Comparison of ENCODE assay signal across 11 mouse cellular contexts in the genomic region with DNA sequence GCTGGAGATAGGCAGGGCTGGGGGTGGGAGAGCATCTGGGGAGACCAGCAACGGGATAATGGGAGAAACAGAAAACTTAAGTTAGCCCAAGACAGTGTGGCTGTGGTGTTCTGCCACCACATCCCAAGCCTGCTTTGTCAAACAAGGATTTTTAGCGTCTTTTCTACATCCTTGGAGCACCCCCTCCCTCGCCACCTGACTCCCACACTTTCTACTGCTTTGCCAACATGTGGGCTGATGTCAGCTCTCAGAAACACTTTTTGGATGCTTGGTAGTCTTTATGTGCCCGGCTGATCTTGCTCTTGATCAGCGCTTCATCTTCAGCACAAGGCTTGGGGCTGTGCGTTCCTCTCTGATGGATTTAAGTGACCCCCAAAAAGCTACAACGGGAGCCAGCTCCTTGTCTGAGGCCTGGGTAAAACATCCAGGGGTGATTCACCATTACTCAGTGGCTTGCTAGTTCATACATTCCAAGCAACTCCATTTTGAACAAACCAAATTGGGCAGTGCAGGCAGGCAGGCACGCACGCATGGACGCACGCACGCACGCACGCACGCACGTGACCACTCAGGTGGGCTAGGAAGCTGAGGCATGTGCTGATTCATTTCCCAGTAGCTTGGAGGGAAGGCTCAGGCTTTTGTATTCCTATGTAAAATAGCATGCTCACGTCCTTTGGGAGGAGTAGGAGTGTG.
DNase-seq lines count a peak whose midpoint lies in the region; ATAC-seq and TF ChIP-seq lines count a peak whose summit lies in the region.
"Had no signal": no experiment of that assay in that cellular context is flagged by ENCODE, and none has a peak within 500 bp of the region (broad histone marks: within the 10 kb centered on the region; RNA-seq: fewer than 3 reads in every experiment).

No protein-coding gene starts in this region.

- peak overlapping the region; percentile 56; the same call in 1 of the 2 replicates for H3K27ac ChIP-seq in midbrain, embryonic 12.5 days (replicated peaks)
- no peak overlapping the region; the same call in 1 of the 2 replicates for H3K27ac ChIP-seq in midbrain, postnatal 0 days (ENCODE audit: low read depth, low read length)
- H3K27ac ChIP-seq in forebrain, embryonic 13.5 days: peak overlapping the region; percentile 78
- peak overlapping the region; percentile 89 for H3K27ac ChIP-seq in left cerebral cortex, adult 2 months
- no peak overlapping the region for H3K27ac ChIP-seq in liver, embryonic 12.5 days
- H3K27ac ChIP-seq in intestine, embryonic 15.5 days: no peak overlapping the region
- H3K27ac ChIP-seq: liver, embryonic 13.5 days had no signal

- WGBS in midbrain, embryonic 12.5 days: 80% methylated on average over 17 of the region's 17 CpGs
- WGBS in midbrain, postnatal 0 days: 72% methylated on average over 17 of the region's 17 CpGs
- WGBS in forebrain, embryonic 13.5 days: 69% methylated on average over 17 of the region's 17 CpGs
- WGBS in liver, embryonic 12.5 days (ENCODE audit: insufficient replicate concordance): 76% methylated on average over 17 of the region's 17 CpGs
- WGBS in intestine, embryonic 15.5 days: 89% methylated on average over 17 of the region's 17 CpGs

- H3K9me3 ChIP-seq in midbrain, embryonic 12.5 days: no peaks in the 10 kb centered on the region
- H3K9me3 ChIP-seq in midbrain, postnatal 0 days (ENCODE audit: low read length): no peaks in the 10 kb centered on the region
- no peaks in the 10 kb centered on the region for H3K9me3 ChIP-seq in forebrain, embryonic 13.5 days (replicated peaks)
- no peaks in the 10 kb centered on the region for H3K9me3 ChIP-seq in liver, embryonic 12.5 days (replicated peaks)
- H3K9me3 ChIP-seq in intestine, embryonic 15.5 days: no peaks in the 10 kb centered on the region
- H3K9me3 ChIP-seq: liver, embryonic 13.5 days had no signal

- no peak for TF ChIP-seq CTCF in midbrain, postnatal 0 days (IDR thresholded peaks at IDR 0.05)
- no peak for TF ChIP-seq CTCF in left cerebral cortex, adult 2 months (IDR thresholded peaks at IDR 0.05)

- no peaks in the 10 kb centered on the region for H3K27me3 ChIP-seq in midbrain, embryonic 12.5 days
- no peaks in the 10 kb centered on the region for H3K27me3 ChIP-seq in midbrain, postnatal 0 days (ENCODE audit: insufficient read depth, low read length)
- no peaks in the 10 kb centered on the region for H3K27me3 ChIP-seq in forebrain, embryonic 13.5 days
- H3K27me3 ChIP-seq in liver, embryonic 12.5 days (replicated peaks): no peaks in the 10 kb centered on the region
- no peaks in the 10 kb centered on the region for H3K27me3 ChIP-seq in intestine, embryonic 15.5 days (replicated peaks)
- H3K27me3 ChIP-seq: liver, embryonic 13.5 days had no signal

- no peak overlapping the region for H3K4me3 ChIP-seq in midbrain, embryonic 12.5 days
- H3K4me3 ChIP-seq in midbrain, postnatal 0 days (ENCODE audit: low read depth, low read length): no peak overlapping the region
- no peak overlapping the region for H3K4me3 ChIP-seq in forebrain, embryonic 13.5 days
- H3K4me3 ChIP-seq in left cerebral cortex, adult 2 months: no peak overlapping the region
- no peak overlapping the region for H3K4me3 ChIP-seq in liver, embryonic 12.5 days
- H3K4me3 ChIP-seq in intestine, embryonic 15.5 days (replicated peaks): no peak overlapping the region
- H3K4me3 ChIP-seq: liver, embryonic 13.5 days had no signal

- DNase-seq in midbrain, postnatal 0 days (ENCODE audit: low spot score): no peak
- DNase-seq in left cerebral cortex, adult 2 months (ENCODE audit: extremely low spot score in 1 of 2, low spot score in 2 of 2): peak; percentile 69 to 78
- peak; percentile 71 for DNase-seq in telencephalon, adult 2 months (ENCODE audit: low read depth, low spot score)
- DNase-seq in lung, postnatal 25 days (ENCODE audit: low spot score): no peak
- DNase-seq: liver, embryonic 13.5 days; retina, postnatal 1 day; thymus, postnatal 25 days had no signal

- H3K36me3 ChIP-seq in midbrain, embryonic 12.5 days: no peaks in the 10 kb centered on the region
- H3K36me3 ChIP-seq in midbrain, postnatal 0 days (ENCODE audit: insufficient read depth, low read length): no peaks in the 10 kb centered on the region
- no peaks in the 10 kb centered on the region for H3K36me3 ChIP-seq in forebrain, embryonic 13.5 days (ENCODE audit: poor library complexity, severe bottlenecking)
- H3K36me3 ChIP-seq in liver, embryonic 12.5 days: no peaks in the 10 kb centered on the region
- no peaks in the 10 kb centered on the region for H3K36me3 ChIP-seq in intestine, embryonic 15.5 days
- H3K36me3 ChIP-seq: liver, embryonic 13.5 days had no signal

- peaks cover 26% of the 10 kb centered on the region for H3K4me1 ChIP-seq in midbrain, embryonic 12.5 days
- no peaks in the 10 kb centered on the region for H3K4me1 ChIP-seq in midbrain, postnatal 0 days (ENCODE audit: insufficient read depth, low read length)
- peaks cover 27% of the 10 kb centered on the region for H3K4me1 ChIP-seq in forebrain, embryonic 13.5 days
- no peaks in the 10 kb centered on the region for H3K4me1 ChIP-seq in liver, embryonic 12.5 days
- no peaks in the 10 kb centered on the region for H3K4me1 ChIP-seq in intestine, embryonic 15.5 days (replicated peaks)
- H3K4me1 ChIP-seq: liver, embryonic 13.5 days had no signal

- H3K4me2 ChIP-seq in midbrain, embryonic 12.5 days (replicated peaks): no peak overlapping the region
- no peak overlapping the region for H3K4me2 ChIP-seq in midbrain, postnatal 0 days (ENCODE audit: low read depth, low read length, poor library complexity, severe bottlenecking)
- H3K4me2 ChIP-seq in forebrain, embryonic 13.5 days: no peak overlapping the region
- no peak overlapping the region for H3K4me2 ChIP-seq in liver, embryonic 12.5 days
- H3K4me2 ChIP-seq in intestine, embryonic 15.5 days (replicated peaks): no peak overlapping the region
- H3K4me2 ChIP-seq: liver, embryonic 13.5 days had no signal

- H3K9ac ChIP-seq in midbrain, embryonic 12.5 days (replicated peaks): no peak overlapping the region
- no peak overlapping the region for H3K9ac ChIP-seq in midbrain, postnatal 0 days (replicated peaks; ENCODE audit: low read length, poor library complexity, severe bottlenecking)
- H3K9ac ChIP-seq in forebrain, embryonic 13.5 days: no peak overlapping the region
- no peak overlapping the region for H3K9ac ChIP-seq in liver, embryonic 12.5 days
- no peak overlapping the region for H3K9ac ChIP-seq in intestine, embryonic 15.5 days
- H3K9ac ChIP-seq: liver, embryonic 13.5 days had no signal

- intact Hi-C loops in left cerebral cortex, adult 2 months (cut with DNase I): loop anchor here (1.0 to 5.0 kb wide), 3 partner anchors 20 to 165 kb away; no protein-coding TSS in a partner anchor

- ATAC-seq in midbrain, embryonic 12.5 days (ENCODE audit: low FRiP score, low read depth): no peak
- no peak for ATAC-seq in midbrain, postnatal 0 days (ENCODE audit: low FRiP score)
- ATAC-seq in forebrain, embryonic 13.5 days: 0 out of 2 replicates have a peak, but pooled peaks have one; percentile 41
- ATAC-seq in liver, embryonic 12.5 days: no peak
- no peak for ATAC-seq in intestine, embryonic 15.5 days

Comparison
In these comparisons a context has a peak if more than half of its experiments do, and no peak if none do; other contexts are left out.
1. H3K27ac ChIP-seq: peak in midbrain, embryonic 12.5 days (single experiment), forebrain, embryonic 13.5 days (single experiment) and left cerebral cortex, adult 2 months (single experiment); none in midbrain, postnatal 0 days (single experiment), liver, embryonic 12.5 days (single experiment) and intestine, embryonic 15.5 days (single experiment).
2. DNase-seq: peak in left cerebral cortex, adult 2 months (2 of 2) and telencephalon, adult 2 months (single experiment); none in midbrain, postnatal 0 days (single experiment) and lung, postnatal 25 days (single experiment).